ENCODE assay signal across 24 mouse cellular contexts in the genomic region with DNA sequence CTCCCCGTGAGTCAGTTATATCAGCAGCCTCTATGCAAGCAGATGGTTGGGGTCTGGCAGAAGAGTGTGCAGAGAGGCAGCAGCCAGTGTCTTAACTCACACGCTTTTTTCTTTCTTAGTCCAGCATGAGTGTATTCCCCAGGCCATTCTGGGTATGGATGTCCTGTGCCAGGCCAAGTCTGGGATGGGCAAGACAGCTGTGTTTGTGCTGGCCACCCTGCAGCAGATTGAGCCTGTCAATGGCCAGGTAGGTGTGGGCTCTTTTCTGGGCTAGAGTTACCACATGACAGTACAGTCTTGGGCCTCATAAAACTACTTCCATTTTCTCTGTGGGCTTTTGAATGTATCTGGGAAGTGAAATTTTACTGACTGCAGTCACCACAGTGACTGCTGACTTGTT. TPM values are rescaled to one million over a fixed set of nuclear protein-coding genes. Genes with fewer than 3 reads are reported as not detected.
A peak's percentile ranks its signal among the peaks of the same experiment; 100 is the strongest.
DNase-seq lines count a peak whose midpoint lies in the region; ATAC-seq and TF ChIP-seq lines count a peak whose summit lies in the region.
"Had no signal": no experiment of that assay in that cellular context is flagged by ENCODE, and none has a peak within 500 bp of the region (broad histone marks: within the 10 kb centered on the region; RNA-seq: fewer than 3 reads in every experiment).

No protein-coding gene starts in this region.

- no peak overlapping the region for H3K4me2 ChIP-seq in forebrain, embryonic 11.5 days (ENCODE audit: low read depth, low read length, severe bottlenecking)
- H3K4me2 ChIP-seq in forebrain, embryonic 14.5 days (ENCODE audit: low read length) = no peak overlapping the region
- no peak overlapping the region for H3K4me2 ChIP-seq in limb, embryonic 15.5 days
- no peak overlapping the region for H3K4me2 ChIP-seq in myocyte (ENCODE audit: low read depth)
- H3K4me2 ChIP-seq: embryonic facial prominence, embryonic 12.5 days; forebrain, embryonic 12.5 days; forebrain, embryonic 15.5 days had no signal

- no peak overlapping the region for H3ac ChIP-seq in myocyte (ENCODE audit: control insufficient read depth, insufficient read length)

- peaks cover 7% of the 10 kb centered on the region; the same call in 1 of the 2 replicates for H3K4me1 ChIP-seq in forebrain, embryonic 11.5 days (replicated peaks; ENCODE audit: control insufficient read depth, insufficient read depth, low read length)
- H3K4me1 ChIP-seq in forebrain, embryonic 14.5 days (ENCODE audit: control insufficient read depth, insufficient read depth, low read length) = peaks cover 11% of the 10 kb centered on the region
- H3K4me1 ChIP-seq in limb, embryonic 15.5 days = peaks cover 18% of the 10 kb centered on the region
- H3K4me1 ChIP-seq in limb, embryonic 10.5 days = peaks cover 16% of the 10 kb centered on the region

- H3K4me3 ChIP-seq in forebrain, embryonic 11.5 days (ENCODE audit: low read depth, low read length) = no peak overlapping the region
- H3K4me3 ChIP-seq in forebrain, embryonic 14.5 days (ENCODE audit: low read depth, low read length) = no peak overlapping the region
- H3K4me3 ChIP-seq in limb, embryonic 15.5 days = no peak overlapping the region
- H3K4me3 ChIP-seq in limb, embryonic 10.5 days = no peak overlapping the region
- no peak overlapping the region for H3K4me3 ChIP-seq in myocyte
- H3K4me3 ChIP-seq: embryonic facial prominence, embryonic 10.5 days; embryonic facial prominence, embryonic 12.5 days; forebrain, embryonic 12.5 days; forebrain, embryonic 15.5 days had no signal

- DNase-seq in forebrain, embryonic 11.5 days (ENCODE audit: low spot score) = peak; percentile 41
- no peak for DNase-seq in forebrain, embryonic 14.5 days (ENCODE audit: low spot score)
- DNase-seq in limb, embryonic 10.5 days (ENCODE audit: low spot score) = no peak
- DNase-seq in B cell, adult 2 months = peak; percentile 15 to 22
- no peak for DNase-seq in thymus, adult 18-20 months
- DNase-seq in thymus, postnatal 0 days (ENCODE audit: low spot score) = no peak
- DNase-seq: adrenal gland, adult 8-10 months; adrenal gland, postnatal 14 days; adrenal gland, postnatal 36 days; cerebellum, adult 11-12 months; cerebellum, adult 2 months; cerebellum, adult 9-10 months; cerebellum, postnatal 10 days; cerebellum, postnatal 25 days; forebrain, postnatal 0 days had no signal

- peaks cover 51% of the 10 kb centered on the region for H3K79me2 ChIP-seq in myocyte (ENCODE audit: control insufficient read depth, insufficient read depth)

- WGBS in forebrain, embryonic 11.5 days = 91% methylated on average over 2 of the region's 2 CpGs
- WGBS in forebrain, embryonic 14.5 days = 89% methylated on average over 2 of the region's 2 CpGs
- 85% methylated on average over 2 of the region's 2 CpGs for WGBS in limb, embryonic 15.5 days
- WGBS in limb, embryonic 10.5 days = 85% methylated on average over 2 of the region's 2 CpGs

- H3K36me3 ChIP-seq in forebrain, embryonic 11.5 days (ENCODE audit: control insufficient read depth, insufficient read depth, low read length) = peaks cover 19% of the 10 kb centered on the region; the same call in 1 of the 2 replicates
- peaks cover 56% of the 10 kb centered on the region for H3K36me3 ChIP-seq in forebrain, embryonic 14.5 days (ENCODE audit: control insufficient read depth, insufficient read depth, low read length)
- peaks cover 60% of the 10 kb centered on the region for H3K36me3 ChIP-seq in limb, embryonic 15.5 days
- H3K36me3 ChIP-seq in limb, embryonic 10.5 days = peaks cover 58% of the 10 kb centered on the region
- peaks cover 48% of the 10 kb centered on the region for H3K36me3 ChIP-seq in myocyte (ENCODE audit: control insufficient read depth, insufficient read depth)

- no peaks in the 10 kb centered on the region for H3K27me3 ChIP-seq in forebrain, embryonic 11.5 days (ENCODE audit: control insufficient read depth, insufficient read depth, low read length)
- no peaks in the 10 kb centered on the region for H3K27me3 ChIP-seq in forebrain, embryonic 14.5 days (replicated peaks; ENCODE audit: control insufficient read depth, insufficient read depth, low read length)
- H3K27me3 ChIP-seq in limb, embryonic 15.5 days = no peaks in the 10 kb centered on the region
- no peaks in the 10 kb centered on the region for H3K27me3 ChIP-seq in limb, embryonic 10.5 days (ENCODE audit: low read depth, poor library complexity, severe bottlenecking)
- no peaks in the 10 kb centered on the region for H3K27me3 ChIP-seq in myocyte (ENCODE audit: control insufficient read depth, insufficient read depth, insufficient read length)
- H3K27me3 ChIP-seq: embryonic facial prominence, embryonic 12.5 days; forebrain, embryonic 12.5 days; forebrain, embryonic 15.5 days; Patski had no signal

- no peak for TF ChIP-seq POLR2A in myocyte (IDR thresholded peaks at IDR 0.05; ENCODE audit: insufficient read length, low read depth)

- ATAC-seq in forebrain, embryonic 11.5 days (replicated peaks; ENCODE audit: low FRiP score) = no peak
- no peak for ATAC-seq in forebrain, embryonic 14.5 days
- ATAC-seq in limb, embryonic 15.5 days (ENCODE audit: insufficient number of reproducible peaks, low FRiP score, low TSS enrichment, low read depth) = no peak
- ATAC-seq: activated CD4-positive, CD25-positive, alpha-beta regulatory T cell, adult 4 months; forebrain, embryonic 15.5 days; forebrain, postnatal 0 days; Patski had no signal

- no peak overlapping the region for H3K27ac ChIP-seq in forebrain, embryonic 11.5 days (ENCODE audit: low read depth, low read length)
- H3K27ac ChIP-seq in forebrain, embryonic 14.5 days (ENCODE audit: low read depth, low read length) = no peak overlapping the region
- H3K27ac ChIP-seq in limb, embryonic 15.5 days = no peak overlapping the region
- no peak overlapping the region for H3K27ac ChIP-seq in limb, embryonic 10.5 days
- H3K27ac ChIP-seq: embryonic facial prominence, embryonic 10.5 days; embryonic facial prominence, embryonic 12.5 days; forebrain, embryonic 12.5 days; forebrain, embryonic 15.5 days had no signal

- no peaks in the 10 kb centered on the region for H3K9me3 ChIP-seq in forebrain, embryonic 11.5 days (ENCODE audit: control insufficient read depth, low read length)
- no peaks in the 10 kb centered on the region for H3K9me3 ChIP-seq in forebrain, embryonic 14.5 days (replicated peaks; ENCODE audit: control insufficient read depth, low read length)
- no peaks in the 10 kb centered on the region for H3K9me3 ChIP-seq in limb, embryonic 15.5 days
- H3K9me3 ChIP-seq in limb, embryonic 10.5 days (replicated peaks) = no peaks in the 10 kb centered on the region
- H3K9me3 ChIP-seq: embryonic facial prominence, embryonic 10.5 days; embryonic facial prominence, embryonic 12.5 days; forebrain, embryonic 12.5 days; forebrain, embryonic 15.5 days; G1E had no signal

- no peak overlapping the region for H3K9ac ChIP-seq in forebrain, embryonic 11.5 days (ENCODE audit: low read length)
- H3K9ac ChIP-seq in forebrain, embryonic 14.5 days (ENCODE audit: low read length) = no peak overlapping the region
- H3K9ac ChIP-seq in limb, embryonic 15.5 days = 0 out of 2 replicates have a peak overlapping the region, but pooled peaks have one; percentile 10
- H3K9ac ChIP-seq: embryonic facial prominence, embryonic 12.5 days; forebrain, embryonic 12.5 days; forebrain, embryonic 15.5 days; forebrain, postnatal 0 days had no signal

TF ChIP-seq in myocyte, 11 proteins besides CTCF, POLR2A, EP300 and RAD21 (continues in another document):
- TF ChIP-seq MYOG (IDR thresholded peaks at IDR 0.05; ENCODE audit: control insufficient read depth in 1 of 3, insufficient read depth in 1 of 3, insufficient read length in 2 of 3, low read depth in 2 of 3) (peak in 2 of 3 experiments; percentile 30 to 60), USF1 (IDR thresholded peaks at IDR 0.05; ENCODE audit: low read depth) (no peak), REST (IDR thresholded peaks at IDR 0.05; ENCODE audit: insufficient read depth, insufficient read length) (no peak), POLR2AphosphoS2 (IDR thresholded peaks at IDR 0.05; ENCODE audit: insufficient read length, low read depth) (peak; percentile 68)

RNA-seq across cellular contexts. Expression of gene Ddx39, which starts 4.7 kb away (rescaled TPM):
- 251 and 267 TPM in 2 replicates for polyA plus RNA-seq in forebrain, embryonic 11.5 days (2014; fragmentation: Nextera tagmentation; extraction: Ambion mirVana)
- polyA plus RNA-seq in forebrain, embryonic 14.5 days (2014; fragmentation: Nextera tagmentation; extraction: Ambion mirVana) = 120 and 133 TPM in 2 replicates
- 126 and 127 TPM in 2 replicates for polyA plus RNA-seq in limb, embryonic 15.5 days (2015; fragmentation: Nextera tagmentation; extraction: Ambion mirVana)
- polyA plus RNA-seq in limb, embryonic 10.5 days (2016; fragmentation: Nextera tagmentation; extraction: Ambion mirVana) = 295 and 349 TPM in 2 replicates
- 113 TPM for polyA plus RNA-seq in myocyte (2012; fragmentation: generic; extraction: Trizol)
- polyA plus RNA-seq in thymus, postnatal 0 days (2015; fragmentation: Nextera tagmentation; extraction: Ambion mirVana) = 325 and 328 TPM in 2 replicates

RNA-seq across cellular contexts. Expression of gene Pkn1, which starts 20.7 kb away (rescaled TPM):
- 28.3 and 31.6 TPM in 2 replicates for polyA plus RNA-seq in forebrain, embryonic 11.5 days (2014; fragmentation: Nextera tagmentation; extraction: Ambion mirVana)
- polyA plus RNA-seq in forebrain, embryonic 14.5 days (2014; fragmentation: Nextera tagmentation; extraction: Ambion mirVana) = 20.9 and 21.9 TPM in 2 replicates
- 19.6 and 20.0 TPM in 2 replicates for polyA plus RNA-seq in limb, embryonic 15.5 days (2015; fragmentation: Nextera tagmentation; extraction: Ambion mirVana)
- polyA plus RNA-seq in limb, embryonic 10.5 days (2016; fragmentation: Nextera tagmentation; extraction: Ambion mirVana) = 38.6 and 41.4 TPM in 2 replicates
- polyA plus RNA-seq in myocyte (2012; fragmentation: generic; extraction: Trizol) = 34.1 TPM
- 38.8 and 44.8 TPM in 2 replicates for polyA plus RNA-seq in thymus, postnatal 0 days (2015; fragmentation: Nextera tagmentation; extraction: Ambion mirVana)

RNA-seq across cellular contexts. Expression of gene Adgre5, which starts 21.4 kb away (rescaled TPM):
- 12.2 and 12.6 TPM in 2 replicates for polyA plus RNA-seq in forebrain, embryonic 11.5 days (2014; fragmentation: Nextera tagmentation; extraction: Ambion mirVana)
- polyA plus RNA-seq in forebrain, embryonic 14.5 days (2014; fragmentation: Nextera tagmentation; extraction: Ambion mirVana) = 9.3 and 12.4 TPM in 2 replicates
- 46.1 and 52.6 TPM in 2 replicates for polyA plus RNA-seq in limb, embryonic 15.5 days (2015; fragmentation: Nextera tagmentation; extraction: Ambion mirVana)
- polyA plus RNA-seq in limb, embryonic 10.5 days (2016; fragmentation: Nextera tagmentation; extraction: Ambion mirVana) = 15.6 and 25.8 TPM in 2 replicates
- 137 TPM for polyA plus RNA-seq in myocyte (2012; fragmentation: generic; extraction: Trizol)
- polyA plus RNA-seq in thymus, postnatal 0 days (2015; fragmentation: Nextera tagmentation; extraction: Ambion mirVana) = 71.6 and 74.7 TPM in 2 replicates

RNA-seq across cellular contexts. Expression of gene Ptger1, which starts 53.2 kb away (rescaled TPM):
- polyA plus RNA-seq in forebrain, embryonic 11.5 days (2014; fragmentation: Nextera tagmentation; extraction: Ambion mirVana) = 0.47 and 0.60 TPM in 2 replicates
- 0.27 and 0.63 TPM in 2 replicates for polyA plus RNA-seq in forebrain, embryonic 14.5 days (2014; fragmentation: Nextera tagmentation; extraction: Ambion mirVana)
- 0.95 and 1.1 TPM in 2 replicates for polyA plus RNA-seq in limb, embryonic 15.5 days (2015; fragmentation: Nextera tagmentation; extraction: Ambion mirVana)
- 0.64 TPM in 2 replicates for polyA plus RNA-seq in limb, embryonic 10.5 days (2016; fragmentation: Nextera tagmentation; extraction: Ambion mirVana)
- polyA plus RNA-seq in myocyte (2012; fragmentation: generic; extraction: Trizol) = 0.78 TPM
- 0.42 and 0.82 TPM in 2 replicates for polyA plus RNA-seq in thymus, postnatal 0 days (2015; fragmentation: Nextera tagmentation; extraction: Ambion mirVana)

Comparison
In these comparisons a context has a peak if more than half of its experiments do, and no peak if none do; other contexts are left out.
1. DNase-seq: peak in forebrain, embryonic 11.5 days (single experiment) and B cell, adult 2 months (2 of 2); none in forebrain, embryonic 14.5 days (single experiment), limb, embryonic 10.5 days (single experiment), thymus, adult 18-20 months (0 of 2) and thymus, postnatal 0 days (single experiment).